Mouse (Mus musculus) NIH3T3 (cell line): ENCODE data around the gene Zmpste24.
"Not testable (repeated sequence)": the region's sequence is repeated elsewhere in the genome, so short reads cannot be mapped to it uniquely, and the experiment has no call there.

Source experiments
- DNase-seq: peaks from one replicate; pipeline ENCODE4 v3.0.0-alpha.2; 2012; ENCODE audit warnings: low read depth

Gene Zmpste24

DNA sequence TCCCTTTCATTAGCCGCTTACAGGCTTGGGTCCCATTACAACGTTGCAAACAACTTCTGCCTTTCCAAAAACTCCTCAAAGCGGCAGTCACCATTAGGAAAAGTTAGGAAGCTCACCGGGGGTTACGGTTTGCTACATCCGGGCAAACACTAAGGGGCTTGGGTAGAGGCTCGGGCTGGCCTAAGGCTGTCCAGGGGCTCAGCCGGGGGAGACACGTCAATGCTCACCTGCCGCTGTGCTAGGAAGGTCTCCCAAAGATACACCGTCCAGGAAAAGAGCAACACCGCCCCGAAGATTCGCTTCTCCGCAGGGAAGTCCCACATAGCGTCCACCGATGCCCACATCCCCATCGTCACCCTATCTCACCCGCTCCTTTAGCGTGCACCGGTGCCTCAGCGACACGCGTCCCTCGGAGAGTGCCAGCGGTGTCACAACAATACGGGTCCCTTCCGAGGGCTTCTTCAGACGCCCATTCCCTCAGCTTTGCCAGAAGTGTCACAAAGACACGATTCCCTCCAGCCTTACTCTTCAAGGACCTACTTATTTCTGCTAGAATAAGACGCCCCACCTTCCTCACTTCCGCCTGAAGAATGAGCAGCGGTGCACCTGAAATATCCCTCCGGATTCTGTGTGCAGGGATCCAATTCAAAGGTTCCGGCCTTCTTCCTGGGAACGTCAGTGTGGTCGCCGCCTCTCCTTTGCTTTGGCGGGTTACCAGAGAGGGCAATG is at the start of gene Zmpste24:
TSS of gene Zmpste24 (minus strand) at position 592 of the 729 bp plus-strand sequence.
- DNase-seq = peak; percentile 96

DNA sequence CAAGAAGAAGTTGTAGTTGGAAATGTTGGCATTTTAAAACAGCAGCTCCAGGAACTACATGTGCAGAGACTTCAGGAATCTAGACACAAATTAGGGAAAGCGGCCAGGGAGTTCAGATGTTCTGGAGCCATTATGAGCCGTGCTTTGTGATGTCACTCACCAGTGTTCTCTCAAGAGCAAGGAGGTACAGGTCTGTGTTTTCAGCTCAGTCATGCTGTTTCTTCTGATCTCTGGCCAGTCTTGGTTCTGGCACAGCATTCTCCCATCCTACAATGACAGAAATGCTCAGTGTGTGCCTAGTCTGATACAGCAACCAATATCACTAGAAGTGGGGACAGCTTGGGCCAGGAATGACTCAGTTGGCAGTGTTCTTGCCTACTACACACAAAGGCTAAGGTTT is 11.1 kb upstream of the Zmpste24 start, which contains the start of gene Tmco2:
TSS of gene Tmco2 (minus strand) at position 101 of the 400 bp plus-strand sequence.
- no peak for DNase-seq

DNA sequence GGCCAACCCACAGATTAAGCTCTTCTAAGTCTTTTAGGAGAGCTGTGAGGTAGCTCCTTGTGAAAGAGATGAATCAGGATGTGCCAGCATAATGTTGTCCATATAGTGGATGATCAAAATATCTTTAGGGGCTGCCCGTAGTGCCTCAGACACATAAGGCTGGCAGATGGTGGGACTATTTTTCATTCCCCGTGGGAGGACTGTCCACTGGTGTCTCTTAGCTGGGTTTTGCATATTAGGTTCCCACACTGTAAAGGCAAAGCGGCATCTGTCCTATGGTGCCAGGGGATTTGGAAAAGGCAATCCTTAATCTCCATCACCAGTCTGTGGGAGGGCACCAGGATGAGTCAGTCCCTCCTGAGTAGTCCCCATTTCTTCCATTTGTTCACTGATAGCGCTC is 5.3 kb upstream of the Zmpste24 start:
- no peak for DNase-seq

DNA sequence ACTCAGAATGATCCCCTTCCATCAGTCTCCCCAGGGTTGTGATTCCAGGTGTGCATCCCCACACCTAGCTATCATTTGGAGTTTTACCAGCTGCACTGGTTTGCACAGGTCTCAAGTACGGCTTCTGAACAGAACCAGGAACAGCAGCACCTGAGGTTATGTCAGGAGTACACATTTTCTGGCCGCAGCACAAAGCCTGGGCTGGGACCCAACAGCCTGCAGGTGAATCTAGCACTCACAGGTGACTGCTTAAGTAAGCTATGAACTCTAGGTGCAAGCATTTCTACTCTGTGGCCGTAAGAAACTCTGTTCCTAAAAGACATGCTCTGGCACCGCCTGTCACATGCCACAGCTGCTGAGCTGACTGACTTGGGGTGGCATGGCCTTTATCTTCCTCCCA is 7.8 kb downstream of the Zmpste24 start:
- DNase-seq = no peak

DNA sequence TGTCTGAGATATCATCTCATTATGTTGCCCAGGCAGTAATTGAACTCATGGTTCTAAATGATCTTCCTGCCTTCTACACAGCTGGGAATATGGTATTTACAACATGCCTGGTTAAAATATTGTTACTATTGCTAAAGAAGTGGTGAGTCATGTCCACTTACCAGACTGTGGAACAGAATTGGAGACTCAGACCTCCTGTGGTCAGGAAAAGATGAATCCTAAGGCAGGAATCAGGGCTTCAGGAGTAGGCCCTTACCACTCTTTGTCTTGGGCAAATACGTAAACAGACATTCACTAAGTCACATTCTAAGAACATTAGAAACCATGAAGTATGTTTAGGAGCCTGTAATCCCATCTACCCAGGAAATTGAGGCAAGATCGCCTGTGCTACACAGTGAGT is 9.3 kb downstream of the Zmpste24 start:
- peak; percentile 78 for DNase-seq

DNA sequence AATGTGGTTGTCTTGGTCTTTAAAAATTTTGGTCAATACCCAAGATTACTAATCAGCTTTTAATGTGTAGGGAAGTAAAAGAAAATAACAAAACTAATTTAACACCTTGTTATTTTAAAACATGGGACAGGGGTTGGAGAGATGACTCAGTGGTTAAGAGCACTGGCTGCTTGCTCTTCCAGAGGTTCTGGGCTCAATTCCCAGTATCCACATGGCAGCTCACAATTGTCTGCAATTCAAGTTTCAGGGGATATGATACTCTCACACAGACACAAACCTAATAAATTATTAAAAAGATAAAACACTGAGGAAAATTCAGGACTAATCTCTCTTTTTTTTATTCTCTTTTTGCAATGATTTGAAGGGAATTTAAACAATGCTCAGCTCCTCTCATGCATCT is 13.5 kb downstream of the Zmpste24 start:
- DNase-seq = peak; percentile 74

DNA sequence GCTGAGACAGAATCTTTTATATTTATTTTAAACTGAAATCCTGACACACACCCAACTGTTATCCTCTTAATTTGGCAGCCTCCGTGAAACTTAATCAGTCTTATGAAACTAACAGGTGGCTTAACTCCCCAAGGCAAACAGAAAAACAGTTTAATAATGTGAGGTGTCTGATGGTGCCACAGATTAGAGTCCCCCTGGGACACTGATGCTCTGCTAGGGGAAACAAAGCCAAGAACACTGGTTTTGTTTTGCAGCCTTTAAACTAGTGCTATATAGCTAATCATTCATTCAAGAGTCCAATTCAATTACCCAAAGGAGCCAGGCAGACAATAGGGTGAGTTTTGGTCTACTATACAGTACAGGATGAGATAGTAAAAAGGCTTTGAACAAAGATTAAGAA is 17.6 kb downstream of the Zmpste24 start:
- no peak for DNase-seq

DNA sequence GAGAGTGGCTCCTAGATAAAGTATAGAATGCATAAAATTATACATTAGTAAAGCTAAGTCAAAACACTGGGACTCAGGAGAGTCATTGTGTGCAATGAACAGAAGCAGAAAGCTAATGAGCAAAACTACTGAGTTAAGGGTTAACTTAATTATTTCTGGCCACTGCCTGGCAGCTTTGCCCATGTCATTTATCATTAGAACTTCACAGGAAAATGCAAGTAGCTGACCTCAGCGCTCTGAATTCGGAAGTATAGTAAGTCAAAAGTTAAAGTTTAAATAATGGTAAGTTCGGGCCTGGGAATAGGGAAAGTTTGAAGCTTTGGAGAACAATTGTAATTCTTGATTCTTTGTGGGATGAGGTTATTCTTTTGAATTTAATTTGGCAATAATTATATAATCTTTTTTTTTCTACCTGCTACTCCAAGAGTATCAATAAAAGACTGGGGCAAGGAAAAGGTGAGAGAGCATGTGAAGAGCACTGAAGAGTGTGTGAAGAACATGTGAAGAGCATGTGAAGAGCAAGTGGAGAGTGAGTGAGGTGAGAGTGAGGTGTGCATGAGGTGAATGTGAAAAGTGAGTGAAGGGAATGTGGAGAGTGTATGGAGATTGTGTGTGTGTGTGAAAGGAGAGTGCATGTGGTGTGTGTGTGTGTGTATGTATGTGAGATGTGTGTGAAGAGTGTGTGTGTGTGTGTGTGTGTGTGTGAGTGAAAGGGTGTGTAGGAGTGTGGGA is 20.0 kb downstream of the Zmpste24 start:
- DNase-seq = no peak

DNA sequence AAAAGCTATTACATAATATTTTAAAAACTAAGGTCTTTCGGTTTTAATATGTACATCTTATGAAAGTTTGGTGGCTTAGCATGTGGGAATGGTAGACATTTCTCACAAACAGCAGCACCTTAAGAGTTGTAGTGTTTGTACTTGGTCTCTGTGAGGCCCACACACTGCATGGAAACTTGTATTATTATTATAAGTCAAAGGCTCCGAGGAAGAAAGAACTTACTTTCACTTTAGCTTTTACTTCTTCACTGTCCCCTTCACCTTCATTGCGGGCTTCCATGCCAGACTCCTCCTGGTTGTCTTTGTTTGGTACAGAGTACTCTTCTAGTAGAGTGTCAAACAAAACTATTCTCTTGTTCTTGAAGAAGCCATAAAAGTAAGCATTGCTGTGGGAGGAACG is 23.8 kb downstream of the Zmpste24 start:
- DNase-seq = no peak

DNA sequence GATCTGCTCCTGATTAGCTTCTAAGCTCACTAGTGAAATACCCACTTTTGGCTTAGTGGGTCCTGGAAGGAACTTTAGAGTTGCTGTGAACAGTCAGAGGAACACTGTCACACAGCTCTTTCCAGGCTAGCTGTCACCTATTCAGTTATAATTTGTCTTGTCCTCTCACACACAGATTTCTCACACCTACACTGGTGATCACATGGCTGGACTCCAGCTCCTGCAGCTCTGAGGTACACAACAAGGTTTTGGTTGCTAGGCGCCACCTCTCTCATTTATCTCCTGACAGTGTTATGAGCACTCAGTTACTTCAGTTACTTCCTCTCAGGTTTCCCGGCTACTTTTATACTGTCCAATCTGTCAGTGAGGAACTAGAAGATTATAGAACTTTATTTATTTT is 32.7 kb downstream of the Zmpste24 start:
- no peak for DNase-seq

DNA sequence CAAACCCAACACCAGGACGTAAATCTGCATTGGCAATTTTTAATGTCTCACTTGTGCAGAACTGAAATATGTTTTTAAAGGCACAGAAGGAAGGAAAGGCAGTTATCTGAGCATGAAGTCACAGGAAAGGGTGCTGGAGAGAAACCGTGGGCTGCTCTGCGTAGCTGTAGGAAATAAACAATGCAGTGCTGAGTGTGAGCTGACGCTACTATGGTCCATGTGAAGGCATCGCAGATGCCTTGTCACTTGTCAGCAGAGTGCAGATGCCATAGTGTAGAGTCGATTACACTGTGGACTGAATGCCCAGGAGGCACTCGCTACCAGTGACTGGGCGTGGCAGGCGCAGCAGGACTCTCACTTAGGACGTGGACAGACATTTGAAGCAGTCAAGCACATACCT is 38.8 kb downstream of the Zmpste24 start:
- DNase-seq = not testable (repeated sequence)

DNA sequence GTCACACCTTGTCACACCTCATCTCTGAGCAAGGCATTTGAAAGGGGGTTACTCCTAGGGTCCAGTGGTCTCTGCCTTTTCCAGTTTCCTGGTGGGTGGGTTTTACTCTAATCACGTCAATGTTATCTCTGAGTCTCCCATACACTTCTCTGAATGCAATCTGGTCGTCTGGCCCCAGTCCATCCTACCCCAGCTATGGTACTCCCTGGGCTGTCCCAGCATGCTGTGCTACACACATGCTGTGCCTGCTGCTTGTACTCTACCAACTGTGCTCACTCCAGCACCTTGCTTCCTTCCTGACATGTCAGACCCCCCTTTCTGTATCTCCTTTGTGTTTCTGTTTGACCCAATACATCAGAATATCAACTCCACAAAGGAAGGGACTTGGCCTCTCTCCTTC is 41.0 kb downstream of the Zmpste24 start:
- no peak for DNase-seq

DNA sequence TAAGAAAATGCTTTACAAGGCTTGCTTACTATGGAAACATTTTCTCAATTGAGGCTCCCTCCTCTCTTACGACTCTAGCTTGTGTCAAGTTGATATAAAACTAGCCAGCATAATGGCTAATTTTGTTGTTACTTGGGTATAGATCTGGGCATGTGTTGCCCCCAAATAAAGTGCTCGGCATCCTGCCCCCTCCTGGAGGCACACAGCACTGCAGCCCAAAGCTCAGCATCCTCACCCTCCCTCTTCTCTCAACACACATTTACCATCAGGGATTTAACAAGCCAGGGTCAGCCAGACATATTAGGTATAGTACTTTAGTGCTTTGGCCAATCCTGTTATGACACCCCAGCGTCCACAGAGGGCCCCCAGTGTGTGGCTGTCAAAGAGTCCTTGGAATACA is 41.7 kb downstream of the Zmpste24 start:
- DNase-seq = peak; percentile 42

DNA sequence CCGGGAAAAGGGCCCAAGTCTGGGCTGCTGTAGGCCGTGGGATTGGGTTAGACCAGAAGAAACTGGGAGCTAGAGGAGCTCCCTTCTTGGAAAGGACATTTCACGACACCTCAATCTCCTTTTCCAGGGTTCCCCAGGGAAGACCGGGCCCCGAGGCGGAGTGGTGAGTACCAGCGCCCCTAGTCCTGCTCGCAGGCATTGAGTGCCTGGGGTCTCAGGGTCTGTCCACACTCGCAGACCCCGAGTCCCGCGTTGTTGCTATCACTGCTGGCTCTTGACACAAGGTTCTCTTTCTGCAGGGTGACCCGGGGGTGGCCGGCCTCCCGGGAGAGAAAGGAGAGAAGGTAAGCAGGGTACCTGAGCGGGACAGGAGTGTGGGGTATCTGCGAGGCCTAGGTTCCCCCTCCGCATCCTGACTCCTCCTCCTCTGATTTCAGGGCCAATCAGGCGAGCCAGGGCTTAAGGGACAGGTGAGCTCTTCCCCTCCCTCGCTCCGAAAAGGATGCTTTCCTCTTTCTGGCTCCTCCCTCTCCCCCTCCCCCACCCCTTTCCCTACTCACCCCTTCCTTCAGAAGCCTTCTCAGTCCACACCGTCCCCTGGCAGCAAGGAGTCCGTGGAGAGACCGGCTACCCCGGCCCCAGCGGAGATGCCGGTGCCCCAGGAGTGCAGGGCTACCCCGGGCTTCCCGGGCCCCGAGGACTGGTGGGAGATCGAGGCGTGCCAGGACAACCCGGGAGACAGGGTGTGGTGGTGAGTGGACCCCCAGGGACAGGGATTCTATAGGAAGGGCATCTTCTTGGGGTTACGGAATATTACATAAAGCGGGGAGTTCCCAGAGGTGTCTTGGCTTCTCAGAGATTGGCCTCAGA is 45.4 kb downstream of the Zmpste24 start:
- no peak for DNase-seq

DNA sequence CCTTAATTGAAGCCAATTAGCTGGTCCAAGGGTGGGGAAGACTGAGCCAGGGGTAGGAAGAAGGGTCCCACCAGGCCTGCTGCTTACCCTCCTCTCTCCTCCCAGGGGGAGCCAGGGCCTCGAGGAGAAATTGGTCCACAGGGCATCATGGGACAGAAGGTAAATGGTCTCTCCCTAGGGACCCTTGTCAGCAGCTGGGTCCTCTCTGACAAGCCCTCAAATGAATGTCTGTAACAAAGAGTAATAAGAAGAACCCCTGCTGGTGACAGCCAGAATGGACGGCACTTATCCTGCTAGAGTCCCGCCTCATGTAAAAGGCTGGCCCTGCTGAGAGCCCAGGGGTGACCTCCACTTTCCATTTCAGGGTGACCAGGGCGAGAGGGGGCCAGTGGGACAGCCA is 46.2 kb downstream of the Zmpste24 start:
- no peak for DNase-seq

DNA sequence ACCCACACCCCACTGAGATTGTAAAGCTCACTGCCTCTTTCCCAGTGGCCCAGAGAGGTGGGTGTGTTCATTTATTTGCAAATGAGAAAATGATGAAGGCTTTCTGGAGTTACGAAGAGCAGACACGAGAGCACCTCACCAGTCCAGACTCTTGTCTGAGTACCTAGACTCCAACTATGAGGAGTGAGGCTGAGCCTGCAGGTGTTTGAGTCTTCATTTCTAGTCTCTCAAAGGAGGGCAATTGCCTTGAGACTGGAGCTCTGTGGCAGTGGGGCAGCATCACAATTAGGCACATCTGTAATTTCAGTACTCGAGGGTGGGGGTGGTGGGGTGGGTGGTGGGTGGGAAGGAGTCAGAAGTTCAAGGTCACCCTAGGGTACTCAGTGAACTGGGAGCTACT is 55.1 kb downstream of the Zmpste24 start:
- DNase-seq = no peak

DNA sequence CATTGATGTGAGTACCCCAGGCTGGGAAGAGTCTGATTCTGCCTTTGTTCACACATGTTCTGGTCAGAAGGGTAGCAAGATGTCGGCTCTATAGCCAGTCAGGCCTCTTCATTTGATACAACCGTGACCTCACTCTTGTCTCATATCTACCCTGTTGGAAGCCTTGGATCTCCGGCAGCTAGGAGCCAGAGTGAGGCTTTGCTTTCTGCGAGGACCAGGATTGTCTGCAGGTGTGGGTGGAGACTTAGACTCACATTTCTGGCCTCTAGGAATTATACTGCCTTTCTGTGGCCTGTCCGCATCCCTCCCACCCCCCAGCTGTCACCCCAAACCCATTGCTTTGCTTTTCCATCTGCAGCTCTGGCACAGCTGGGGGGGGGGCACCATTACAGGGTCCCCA is 55.6 kb downstream of the Zmpste24 start:
- no peak for DNase-seq

DNA sequence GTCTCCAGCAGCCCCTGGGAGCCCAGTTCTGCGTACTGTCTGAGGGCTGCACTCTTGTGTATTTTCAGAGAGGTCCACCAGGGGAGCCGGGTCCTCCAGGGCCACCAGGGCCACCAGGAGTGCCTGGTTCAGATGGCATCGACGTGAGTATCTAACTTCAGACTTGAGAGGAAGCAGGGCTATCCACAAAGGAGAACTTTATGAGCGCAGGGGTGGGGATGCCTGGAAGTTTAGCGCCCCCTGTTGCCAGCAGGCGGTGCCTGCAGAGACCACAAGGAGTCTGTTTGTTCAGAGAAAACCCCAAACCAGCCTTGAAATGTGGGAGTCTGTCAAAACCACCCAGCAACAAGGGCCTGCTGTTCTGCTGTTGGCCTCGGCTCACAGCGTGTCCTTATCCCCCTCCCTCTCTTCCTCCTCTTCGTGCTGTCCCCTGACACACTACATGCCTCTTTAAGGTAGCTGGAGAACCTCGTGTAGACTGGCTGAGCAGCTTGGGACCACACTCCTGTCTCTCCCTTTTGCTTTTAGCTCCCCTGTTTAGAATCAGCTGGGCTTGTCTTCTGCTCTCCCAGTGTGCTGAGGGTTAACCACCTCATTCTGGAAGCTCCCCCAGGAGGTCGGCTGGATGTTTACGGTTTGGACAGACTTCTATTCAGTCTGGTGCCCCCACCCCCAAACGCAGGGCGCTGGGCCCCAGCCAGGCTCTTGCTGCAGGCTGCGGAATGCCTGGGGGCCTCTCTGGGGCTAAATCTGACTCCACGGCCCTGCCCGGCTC is 57.0 kb downstream of the Zmpste24 start:
- peak; percentile 85 for DNase-seq

DNA sequence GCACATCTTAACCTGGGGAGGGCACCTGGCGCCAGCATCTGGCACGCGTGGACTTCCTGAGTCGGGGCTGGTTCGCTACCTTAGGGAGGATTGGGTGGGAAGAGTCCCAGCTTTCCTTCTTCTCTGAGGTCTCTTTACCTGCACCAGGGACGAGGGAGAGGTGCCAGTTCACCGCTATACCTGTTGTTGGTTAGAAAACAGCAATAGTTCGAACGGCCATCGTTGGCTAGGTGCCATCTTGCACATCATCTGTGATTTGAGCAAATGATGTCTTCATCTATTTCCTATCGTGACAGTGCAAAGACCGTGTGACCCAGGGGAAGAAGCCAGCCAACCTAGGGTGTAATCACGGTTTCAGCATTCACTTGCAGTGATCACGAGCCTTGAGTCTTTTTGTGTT is 57.7 kb downstream of the Zmpste24 start:
- no peak for DNase-seq

DNA sequence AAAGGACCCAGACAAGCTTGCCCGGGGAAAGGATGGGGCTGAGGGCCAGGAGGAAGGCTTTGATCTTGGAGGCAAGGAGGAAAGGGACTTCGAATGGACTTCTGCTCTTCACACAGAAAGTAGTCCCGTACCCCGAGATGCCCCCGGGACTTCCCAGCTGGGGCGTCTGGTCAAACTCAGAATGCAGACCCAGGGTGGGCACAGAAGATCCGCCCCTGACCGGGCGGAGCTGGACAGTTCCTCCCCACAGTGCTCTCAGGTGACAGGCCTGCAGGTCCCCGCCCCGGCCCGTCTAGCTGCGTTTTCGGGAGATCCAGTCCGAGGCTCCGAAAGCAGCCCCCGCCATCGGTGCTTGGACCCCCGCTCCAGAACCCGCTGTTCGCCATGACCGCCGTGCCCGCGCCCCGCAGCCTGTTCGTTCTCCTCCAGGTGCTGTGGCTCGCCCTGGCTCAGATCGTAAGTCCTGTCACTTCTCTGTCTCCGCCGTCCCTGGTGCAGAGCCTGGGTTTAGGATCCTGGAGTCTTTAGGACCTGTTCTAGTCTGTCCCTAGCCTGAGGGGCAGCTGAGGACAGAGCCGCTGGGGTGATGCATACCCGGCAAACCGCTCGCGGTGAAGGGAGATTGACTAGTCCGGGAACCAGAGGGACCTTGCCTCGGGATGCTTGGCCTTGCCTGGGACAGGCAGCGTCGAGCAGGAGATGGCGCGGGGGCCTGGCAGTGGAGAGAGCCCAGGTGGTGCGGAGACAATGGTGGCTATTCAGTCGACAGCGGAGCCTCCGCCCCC is 58.5 kb downstream of the Zmpste24 start, which contains the start of gene Col9a2:
TSS of gene Col9a2 (plus strand) at position 55 of the 785 bp plus-strand sequence.
- no peak for DNase-seq

DNA sequence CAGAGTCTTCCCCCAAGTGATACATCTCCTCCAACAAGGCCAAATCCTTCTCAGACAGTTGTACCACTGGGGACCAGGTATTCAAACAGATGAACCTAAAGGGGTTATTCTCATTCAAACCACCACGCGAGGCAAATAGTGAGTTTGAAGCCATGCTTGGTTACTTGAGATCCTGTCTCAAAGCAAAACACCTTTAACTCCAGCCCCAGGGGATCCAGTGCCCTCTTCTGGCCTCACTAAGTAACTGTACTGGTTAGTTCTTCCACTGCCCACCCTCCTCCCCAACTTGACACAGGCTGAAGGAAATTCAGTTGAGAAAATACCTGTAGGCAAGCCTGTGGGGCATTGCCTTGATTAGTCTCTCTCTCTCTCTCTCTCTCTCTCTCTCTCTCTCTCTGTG is 65.0 kb downstream of the Zmpste24 start:
- peak; percentile 49 for DNase-seq
